Mouse (Mus musculus): ENCODE data around the gene Kel.

DNA sequence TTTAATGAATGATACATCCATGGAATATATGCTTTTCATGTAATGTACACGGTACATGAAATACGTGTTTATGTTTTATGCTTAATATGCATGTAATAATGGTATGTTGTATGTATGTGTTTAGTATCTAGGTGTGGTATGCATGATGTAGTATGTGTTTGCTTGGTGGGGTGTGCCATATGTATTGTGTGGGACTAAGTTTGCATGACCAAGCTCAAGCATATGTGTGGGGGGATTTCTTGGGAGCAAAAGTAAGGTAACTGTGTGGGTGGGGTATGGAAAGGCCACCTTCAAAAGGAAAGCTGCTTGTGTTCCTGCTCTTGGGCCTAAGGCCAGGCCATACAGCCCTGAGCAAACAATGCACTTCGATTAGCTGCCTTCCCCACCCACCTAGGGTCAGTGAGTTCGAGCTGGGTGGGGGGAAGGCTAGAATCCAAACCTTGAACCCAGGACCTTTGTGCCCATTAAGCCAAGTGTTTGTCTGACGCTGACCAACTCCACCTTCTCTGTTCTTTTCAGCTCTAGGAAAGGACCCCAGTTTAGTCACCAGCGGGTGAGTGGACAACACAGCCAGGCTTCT, 66.1 kb downstream of the Kel start:
- TF ChIP-seq E2F4 (IDR thresholded peaks at IDR 0.05; ENCODE audit: insufficient read depth) (no peak), TCF12 (IDR thresholded peaks at IDR 0.05; ENCODE audit: insufficient read depth, poor library complexity, severe bottlenecking) (no peak), MYOD1 (IDR thresholded peaks at IDR 0.05; ENCODE audit: control insufficient read depth in 1 of 3, insufficient read length in 2 of 3, low read depth in 2 of 3) (no peak)

Measured in myocyte (in vitro differentiated cells).